Mouse (Mus musculus) C2C12 (cell line): ENCODE data around the gene BC048403.

ENCODE experiments used
- CTCF ChIP-seq: IDR thresholded peaks from one replicate; pipeline ENCODE4 v1.5.1; 2011; ENCODE audit not compliant: control insufficient read depth, insufficient read depth, insufficient read length
- USF1 ChIP-seq: IDR thresholded peaks from one replicate; pipeline ENCODE4 v1.6.1; 2011; ENCODE audit warnings: low read depth, mild to moderate bottlenecking, control low read depth, moderate library complexity

DNA sequence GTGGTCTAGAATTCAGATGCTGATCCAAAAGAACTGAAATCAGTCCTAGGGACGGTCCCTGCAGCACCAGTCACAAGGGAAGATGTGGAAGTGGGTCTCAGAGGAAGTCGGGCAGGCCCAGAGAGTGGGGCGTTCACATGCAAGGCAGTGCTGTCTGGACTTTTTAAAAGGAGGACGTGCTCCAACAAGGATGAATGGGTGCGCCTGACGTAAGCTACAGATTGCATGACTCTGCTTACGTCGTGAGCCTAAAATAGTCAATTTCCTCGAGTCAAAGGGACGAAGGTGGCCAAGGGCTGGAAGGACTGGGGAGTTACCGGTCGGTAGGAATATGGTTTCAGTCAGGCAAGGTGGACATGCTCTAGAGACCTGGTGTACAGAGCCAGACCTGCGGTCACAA is 60.3 kb downstream of the BC048403 start:
- TF ChIP-seq CTCF, result no peak
- no peak for TF ChIP-seq USF1
